Mouse (Mus musculus) large intestine, adult 2 months (tissue): Measurements from ENCODE around the gene Napa. TPM values are rescaled to one million over a fixed set of nuclear protein-coding genes. Genes with fewer than 3 reads are reported as not detected.

Source experiments
- DNase-seq: peaks from one replicate; pipeline ENCODE4 v3.0.0-alpha.2; 2012; ENCODE audit warnings: low read depth, low spot score
- WGBS: fragments of 180-500 bp; shearing (Covaris S2); methylation state at CpG from one replicate; pipeline ENCODE4 v1.1.7; 2018; 5-methylcytosine and 5-hydroxymethylcytosine counted together
- polyA plus RNA-seq: library from polyadenylated mRNA; depleted of rRNA; stranded (reverse); fragments of >200 nt; gene quantifications from 2 replicates; pipeline ENCODE4 v1.2.3, GENCODE M21; 2012; rRNA removed

The Napa gene
- polyA plus RNA-seq, 1 experiment: 139 TPM

- 72% methylated on average over 7 of the region's 7 CpGs for WGBS
- DNase-seq: no peak
Measured at GRCm38 (mm10) chr7:16162036-16162435, 63.8 kb downstream of the Napa start.

Other genes starting within 250 kb of the Napa start
- not detected in 2 replicates for gene Crx, start 218.5 kb upstream of the Napa start, polyA plus RNA-seq
- gene Crxos, start 215.8 kb upstream of the Napa start, polyA plus RNA-seq: not detected in 2 replicates
- gene Selenow, start 176.1 kb upstream of the Napa start, polyA plus RNA-seq: 228 and 286 TPM in 2 replicates
- gene Nop53, start 152.4 kb upstream of the Napa start, polyA plus RNA-seq: 80.5 and 94.6 TPM in 2 replicates
- gene Ehd2, start 130.9 kb upstream of the Napa start, polyA plus RNA-seq: 19.7 and 23.4 TPM in 2 replicates
- 8.1 and 9.5 TPM in 2 replicates for gene Bicra, start 50.5 kb upstream of the Napa start, polyA plus RNA-seq
- gene Zfp541, start 36.6 kb upstream of the Napa start, polyA plus RNA-seq: 0.03 TPM in 1 of 2 replicates, not detected in the other
- gene Kptn, start 21.4 kb downstream of the Napa start, polyA plus RNA-seq: 21.4 and 25.2 TPM in 2 replicates
- gene Slc8a2, start 31.4 kb downstream of the Napa start, polyA plus RNA-seq: 1.1 and 1.3 TPM in 2 replicates
- gene Meis3, start 76.6 kb downstream of the Napa start, polyA plus RNA-seq: 13.0 and 13.6 TPM in 2 replicates
- 16.1 and 16.5 TPM in 2 replicates for gene Dhx34, start 123.6 kb downstream of the Napa start, polyA plus RNA-seq
- 0.30 and 0.85 TPM in 2 replicates for gene C5ar2, start 145.7 kb downstream of the Napa start, polyA plus RNA-seq
- 8.8 and 10.1 TPM in 2 replicates for gene C5ar1, start 161.1 kb downstream of the Napa start, polyA plus RNA-seq
- gene Inafm1, start 175.2 kb downstream of the Napa start, polyA plus RNA-seq: 21.6 and 27.9 TPM in 2 replicates
- 22.7 and 37.9 TPM in 2 replicates for gene Ccdc9, start 188.3 kb downstream of the Napa start, polyA plus RNA-seq
- 3.7 and 4.8 TPM in 2 replicates for gene Bbc3, start 209.9 kb downstream of the Napa start, polyA plus RNA-seq